Mouse (Mus musculus): ENCODE measurements around the gene Apoa5. TPM values are rescaled to one million over a fixed set of nuclear protein-coding genes. Genes with fewer than 3 reads are reported as not detected.

The Apoa5 gene
- polyA plus RNA-seq, 1 experiment from 2014 or later, result 0.08 TPM

- Histone ChIP-seq H3K4me1 (replicated peaks; ENCODE audit: insufficient read depth, low read length) (peaks cover 6% of the 10 kb centered on the region; the same call in 1 of the 2 replicates), H3K36me3 (ENCODE audit: insufficient read depth, low read length) (no peaks in the 10 kb centered on the region), H3K9me3 (replicated peaks; ENCODE audit: low read length) (no peaks in the 10 kb centered on the region), H3K9ac (ENCODE audit: low read depth, low read length) (peak overlapping the region; percentile 47), H3K27ac (no peak overlapping the region), H3K4me2 (ENCODE audit: low read length) (peak overlapping the region; percentile 64), H3K27me3 (ENCODE audit: insufficient read depth, low read length) (no peaks in the 10 kb centered on the region), H3K4me3 (replicated peaks; ENCODE audit: low read depth, low read length) (peak overlapping the region; percentile 26)
- WGBS, result 15% methylated on average over 37 of the region's 37 CpGs
- DNase-seq (ENCODE audit: low spot score), result peak; percentile 95
- peak; percentile 88 for ATAC-seq (replicated peaks; ENCODE audit: low FRiP score, low read depth)
- TF ChIP-seq CTCF (IDR thresholded peaks at IDR 0.05; ENCODE audit: low read depth), result peak; percentile 90
Observed at GRCm38 (mm10) chr9:46229573-46230449, 38.6 kb upstream of the Apoa5 start.

DNA sequence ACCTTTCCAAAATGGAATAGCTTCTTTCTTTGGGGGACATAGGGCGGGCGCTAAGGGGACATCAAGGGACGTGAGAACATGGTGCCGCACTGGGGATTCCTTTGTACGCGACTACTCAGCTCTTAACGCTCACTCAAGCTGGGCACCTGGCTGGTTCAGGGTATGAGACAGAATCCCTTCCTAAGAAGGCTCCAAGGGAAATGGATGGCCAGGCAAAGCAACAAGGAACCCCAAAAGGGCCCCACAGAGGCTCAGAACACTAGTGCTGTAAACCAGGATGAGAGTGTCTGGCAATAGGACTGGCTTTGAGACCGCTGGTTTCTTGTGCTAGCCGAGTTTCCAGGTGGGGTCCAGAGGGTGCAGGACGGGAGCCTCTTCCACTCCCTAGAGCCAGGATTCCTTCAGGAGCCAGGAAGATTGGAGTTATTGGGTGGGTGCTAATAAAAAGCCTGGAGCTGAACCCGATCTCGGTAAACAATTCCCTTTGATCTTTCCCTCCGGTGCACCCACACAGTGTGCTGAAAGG is 37.9 kb upstream of the Apoa5 start:
- no peaks in the 10 kb centered on the region for H3K36me3 ChIP-seq (ENCODE audit: insufficient read depth, low read length)
- no peak overlapping the region for H3K27ac ChIP-seq
- no peak for DNase-seq (ENCODE audit: low spot score)
- TF ChIP-seq CTCF (IDR thresholded peaks at IDR 0.05; ENCODE audit: low read depth), result no peak
- WGBS, result 8% methylated on average over 13 of the region's 13 CpGs
- peak overlapping the region; percentile 47; the same call in 1 of the 2 replicates for H3K9ac ChIP-seq (ENCODE audit: low read depth, low read length)
- H3K4me3 ChIP-seq (replicated peaks; ENCODE audit: low read depth, low read length), result peak overlapping the region; percentile 26
- no peaks in the 10 kb centered on the region for H3K9me3 ChIP-seq (replicated peaks; ENCODE audit: low read length)
- no peak for ATAC-seq (replicated peaks; ENCODE audit: low FRiP score, low read depth)
- peaks cover 6% of the 10 kb centered on the region; the same call in 1 of the 2 replicates for H3K4me1 ChIP-seq (replicated peaks; ENCODE audit: insufficient read depth, low read length)
- peak overlapping the region; percentile 64 for H3K4me2 ChIP-seq (ENCODE audit: low read length)
- H3K27me3 ChIP-seq (ENCODE audit: insufficient read depth, low read length), result no peaks in the 10 kb centered on the region

- no peak overlapping the region for H3K9ac ChIP-seq (ENCODE audit: low read depth, low read length)
- ATAC-seq (replicated peaks; ENCODE audit: low FRiP score, low read depth), result no peak
- peaks cover 6% of the 10 kb centered on the region; the same call in 1 of the 2 replicates for H3K4me1 ChIP-seq (replicated peaks; ENCODE audit: insufficient read depth, low read length)
- no peak overlapping the region for H3K4me3 ChIP-seq (replicated peaks; ENCODE audit: low read depth, low read length)
- no peak overlapping the region for H3K4me2 ChIP-seq (ENCODE audit: low read length)
- WGBS, result 68% methylated on average over 6 of the region's 6 CpGs
- no peak for TF ChIP-seq CTCF (IDR thresholded peaks at IDR 0.05; ENCODE audit: low read depth)
- H3K27ac ChIP-seq, result no peak overlapping the region
- no peaks in the 10 kb centered on the region for H3K9me3 ChIP-seq (replicated peaks; ENCODE audit: low read length)
- no peaks in the 10 kb centered on the region for H3K36me3 ChIP-seq (ENCODE audit: insufficient read depth, low read length)
- DNase-seq (ENCODE audit: low spot score), result no peak
- no peaks in the 10 kb centered on the region for H3K27me3 ChIP-seq (ENCODE audit: insufficient read depth, low read length)
Observed at GRCm38 (mm10) chr9:46235196-46235595, 33.2 kb upstream of the Apoa5 start.

DNA sequence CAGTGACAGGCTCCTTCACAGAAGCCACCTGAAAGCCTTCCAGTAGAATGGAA is 33.0 kb upstream of the Apoa5 start, which contains the start of gene Apoc3:
Gene Apoc3, minus strand, starts transcription at position 41 of the 53 bp plus-strand sequence.
- Histone ChIP-seq H3K4me2 (ENCODE audit: low read length) (no peak within 1 kb of the TSS), H3K4me3 (replicated peaks; ENCODE audit: low read depth, low read length) (no peak within 1 kb of the TSS), H3K27me3 (ENCODE audit: insufficient read depth, low read length) (no peaks in the 10 kb centered on the region), H3K9ac (ENCODE audit: low read depth, low read length) (no peak within 1 kb of the TSS), H3K27ac (no peak within 1 kb of the TSS), H3K36me3 (ENCODE audit: insufficient read depth, low read length) (no peaks in the 10 kb centered on the region), H3K9me3 (replicated peaks; ENCODE audit: low read length) (no peaks in the 10 kb centered on the region), H3K4me1 (replicated peaks; ENCODE audit: insufficient read depth, low read length) (peaks cover 4% of the 10 kb centered on the region; the same call in 1 of the 2 replicates)
- ATAC-seq (replicated peaks; ENCODE audit: low FRiP score, low read depth), result no peak
- no peak for TF ChIP-seq CTCF (IDR thresholded peaks at IDR 0.05; ENCODE audit: low read depth)
- DNase-seq (ENCODE audit: low spot score), result no peak

DNA sequence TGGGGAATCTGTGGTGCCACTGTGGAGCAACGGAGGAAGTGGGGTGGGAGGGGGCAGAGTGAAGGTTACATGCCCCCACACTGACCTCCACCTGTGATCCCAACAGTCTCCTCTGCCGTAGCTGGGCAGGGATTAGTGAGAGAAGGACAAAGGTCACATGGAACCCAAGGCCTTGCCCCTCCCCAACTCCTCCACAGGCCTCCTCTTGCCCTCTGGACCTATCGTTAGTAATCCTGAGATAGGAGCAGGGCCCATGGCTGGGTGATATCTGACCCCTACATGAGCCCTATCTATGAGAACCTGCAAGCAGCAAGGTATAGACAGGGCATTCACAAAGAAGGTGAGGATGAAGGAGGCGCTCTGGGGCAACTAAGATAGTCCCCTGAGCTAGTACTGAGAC is 32.8 kb upstream of the Apoa5 start:
- H3K4me2 ChIP-seq (ENCODE audit: low read length), result no peak overlapping the region
- DNase-seq (ENCODE audit: low spot score), result no peak

GRCm38 (mm10) chr9:46238850-46239249 is 29.6 kb upstream of the Apoa5 start:
- 86% methylated on average over 7 of the region's 7 CpGs for WGBS
- no peaks in the 10 kb centered on the region for H3K4me1 ChIP-seq (replicated peaks; ENCODE audit: insufficient read depth, low read length)
- H3K27ac ChIP-seq, result no peak overlapping the region
- DNase-seq (ENCODE audit: low spot score), result no peak
- no peak overlapping the region for H3K4me2 ChIP-seq (ENCODE audit: low read length)
- no peak for ATAC-seq (replicated peaks; ENCODE audit: low FRiP score, low read depth)
- no peaks in the 10 kb centered on the region for H3K27me3 ChIP-seq (ENCODE audit: insufficient read depth, low read length)
- H3K36me3 ChIP-seq (ENCODE audit: insufficient read depth, low read length), result no peaks in the 10 kb centered on the region
- TF ChIP-seq CTCF (IDR thresholded peaks at IDR 0.05; ENCODE audit: low read depth), result no peak
- no peaks in the 10 kb centered on the region for H3K9me3 ChIP-seq (replicated peaks; ENCODE audit: low read length)
- no peak overlapping the region for H3K9ac ChIP-seq (ENCODE audit: low read depth, low read length)
- no peak overlapping the region for H3K4me3 ChIP-seq (replicated peaks; ENCODE audit: low read depth, low read length)

More for the DNA sequence above, 32.8 kb upstream of the Apoa5 start:
- 54% methylated on average over 4 of the region's 4 CpGs for WGBS
- no peaks in the 10 kb centered on the region for H3K36me3 ChIP-seq (ENCODE audit: insufficient read depth, low read length)
- no peaks in the 10 kb centered on the region for H3K27me3 ChIP-seq (ENCODE audit: insufficient read depth, low read length)
- no peaks in the 10 kb centered on the region for H3K9me3 ChIP-seq (replicated peaks; ENCODE audit: low read length)
- ATAC-seq (replicated peaks; ENCODE audit: low FRiP score, low read depth), result no peak
- TF ChIP-seq CTCF (IDR thresholded peaks at IDR 0.05; ENCODE audit: low read depth), result no peak
- no peak overlapping the region for H3K27ac ChIP-seq
- peaks cover 2% of the 10 kb centered on the region; the same call in 1 of the 2 replicates for H3K4me1 ChIP-seq (replicated peaks; ENCODE audit: insufficient read depth, low read length)
- H3K4me3 ChIP-seq (replicated peaks; ENCODE audit: low read depth, low read length), result no peak overlapping the region
- H3K9ac ChIP-seq (ENCODE audit: low read depth, low read length), result no peak overlapping the region

All from kidney, postnatal 0 days (tissue).